Mouse (Mus musculus): ENCODE data around the gene Nus1. TPM values are rescaled to one million over a fixed set of nuclear protein-coding genes. Genes with fewer than 3 reads are reported as not detected.

Nus1 gene
- total RNA-seq, 2 experiments from 2014 or later = 17.4 to 23.7 TPM

DNA sequence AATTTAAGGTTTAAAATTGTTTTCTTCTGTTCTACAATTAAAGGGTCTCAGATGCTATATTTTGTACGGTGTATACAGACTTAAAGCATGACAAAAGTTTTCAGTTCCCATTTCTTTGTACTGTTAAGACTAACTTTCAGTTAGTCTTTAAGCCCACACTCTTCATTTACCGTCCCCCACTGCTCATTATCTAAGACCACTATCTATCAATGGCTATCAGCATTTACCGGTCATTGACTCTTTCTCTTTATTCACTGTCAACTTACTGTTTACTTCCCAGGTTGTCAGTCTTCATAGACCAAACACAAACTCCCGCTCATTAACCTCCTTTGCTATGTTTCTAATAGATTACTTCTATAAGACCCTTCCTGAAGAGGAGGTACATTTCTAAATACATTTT lies 30.2 kb upstream of the Nus1 start:
- TF ChIP-seq CTCF (IDR thresholded peaks at IDR 0.05) = no peak
- no peak overlapping the region for H3K27ac ChIP-seq
- no peak for DNase-seq
- intact Hi-C loops (cut with DNase I) = loop anchor here (5.0 to 10.0 kb wide), 3 partner anchors 170 to 792 kb away; partner anchors contain the start of gene Fam162b
- no peak overlapping the region for H3K4me3 ChIP-seq

DNA sequence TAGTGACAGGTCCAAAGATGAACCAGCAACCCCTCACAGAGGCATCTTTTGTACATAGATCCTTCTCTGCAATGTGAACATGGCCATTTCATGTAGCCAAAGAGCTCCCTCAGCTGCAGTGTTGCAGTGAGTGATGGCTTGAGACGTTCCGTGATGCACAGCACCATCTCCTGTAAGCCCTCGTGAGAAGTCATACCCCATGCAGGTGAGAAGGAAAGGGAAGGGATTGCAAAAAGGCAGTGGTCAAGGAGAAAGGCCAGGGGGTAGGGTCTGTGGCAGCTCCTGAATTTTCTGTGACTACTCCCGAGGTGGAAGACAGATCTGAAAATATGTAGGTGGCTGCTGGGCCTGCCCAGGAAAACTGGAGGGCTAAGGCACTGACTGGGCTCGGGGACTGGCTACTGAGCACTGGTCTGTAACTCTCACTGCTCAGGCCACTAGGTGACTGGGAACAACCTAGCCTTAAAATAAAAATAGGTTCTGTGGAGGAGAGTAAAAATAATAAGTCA lies 28.4 kb upstream of the Nus1 start, which contains the start of gene Nepn:
Gene Nepn (plus strand): TSS at position 51 of the 509 bp plus-strand sequence.
- H3K4me3 ChIP-seq = peak within 1 kb of the TSS; percentile 26
- TF ChIP-seq CTCF (IDR thresholded peaks at IDR 0.05) = no peak
- intact Hi-C loops (cut with DNase I) = loop anchor here (5.0 to 10.0 kb wide), 3 partner anchors 172 to 794 kb away; partner anchors contain the start of gene Fam162b
- peak within 1 kb of the TSS; percentile 80 for H3K27ac ChIP-seq
- DNase-seq = no peak

DNA sequence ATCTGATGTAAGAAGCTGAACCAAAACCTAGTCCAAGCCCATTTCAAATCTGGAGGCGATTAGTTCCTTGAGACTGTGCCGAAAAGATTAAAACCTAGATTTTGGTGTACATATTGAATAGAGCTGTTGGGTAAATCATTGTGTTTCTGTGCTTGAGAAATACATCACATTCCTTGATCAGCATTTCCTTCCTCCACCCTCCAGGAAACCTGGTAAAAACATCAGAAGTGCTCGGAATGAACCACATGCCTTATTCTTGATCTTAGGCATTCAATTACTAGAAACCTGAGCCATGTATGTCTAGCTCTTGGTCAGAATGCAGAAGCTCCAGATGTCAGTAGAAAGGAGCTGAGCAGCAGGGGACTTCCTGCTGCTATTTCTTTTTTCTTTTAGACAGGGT lies 27.9 kb upstream of the Nus1 start:
- H3K4me3 ChIP-seq = peak overlapping the region; percentile 9; the same call in 1 of the 2 replicates

DNA sequence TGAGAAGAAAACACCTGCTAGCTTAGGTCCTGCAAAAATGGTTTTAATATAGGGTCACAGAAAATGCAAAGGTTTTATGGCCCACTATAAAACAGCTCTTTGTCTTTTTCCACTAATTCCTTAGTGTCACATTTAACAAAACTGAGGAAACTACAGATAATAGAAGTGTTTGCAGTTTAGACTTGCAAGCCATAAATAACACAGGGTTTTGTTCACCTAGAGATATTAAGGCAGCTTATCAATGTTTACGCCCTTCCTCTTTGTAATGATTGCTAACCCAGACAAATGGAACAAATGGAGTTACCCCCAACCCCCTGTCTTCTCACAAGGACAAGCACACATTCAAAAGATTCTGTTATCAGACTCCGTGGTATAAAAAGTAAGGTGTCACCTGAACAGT lies 26.1 kb upstream of the Nus1 start:
- intact Hi-C loops (cut with DNase I) = no loop called here
- Histone ChIP-seq H3K4me3 (no peak overlapping the region), H3K27ac (no peak overlapping the region)
- no peak for DNase-seq
- no peak for TF ChIP-seq CTCF (IDR thresholded peaks at IDR 0.05)

More for the DNA sequence above, 27.9 kb upstream of the Nus1 start:
- peak overlapping the region; percentile 80 for H3K27ac ChIP-seq
- intact Hi-C loops (cut with DNase I) = loop anchor here (5.0 to 10.0 kb wide), 3 partner anchors 172 to 795 kb away; partner anchors contain the start of gene Fam162b
- no peak for TF ChIP-seq CTCF (IDR thresholded peaks at IDR 0.05)
- no peak for DNase-seq

DNA sequence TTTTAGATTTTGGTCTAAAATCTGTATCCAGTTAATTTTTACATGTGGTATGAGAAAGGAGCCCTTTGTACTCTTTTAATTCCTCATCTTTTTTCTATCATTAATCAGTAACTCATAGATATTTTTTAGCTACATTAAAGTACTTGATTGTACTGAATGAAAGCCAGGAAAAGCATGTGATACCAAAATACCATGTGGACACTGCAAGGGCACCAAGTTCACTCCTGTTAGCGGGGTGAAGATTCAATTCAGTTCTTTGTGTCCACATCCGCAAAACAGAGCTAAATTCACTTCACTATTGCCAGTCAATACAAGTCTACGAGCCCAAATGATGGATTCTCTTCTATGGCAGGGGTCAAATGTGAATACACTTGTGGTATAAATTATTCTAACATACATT lies 20.7 kb upstream of the Nus1 start:
- intact Hi-C loops (cut with DNase I) = no loop called here
- Histone ChIP-seq H3K27ac (no peak overlapping the region), H3K4me3 (no peak overlapping the region)
- no peak for DNase-seq
- TF ChIP-seq CTCF (IDR thresholded peaks at IDR 0.05) = no peak

DNA sequence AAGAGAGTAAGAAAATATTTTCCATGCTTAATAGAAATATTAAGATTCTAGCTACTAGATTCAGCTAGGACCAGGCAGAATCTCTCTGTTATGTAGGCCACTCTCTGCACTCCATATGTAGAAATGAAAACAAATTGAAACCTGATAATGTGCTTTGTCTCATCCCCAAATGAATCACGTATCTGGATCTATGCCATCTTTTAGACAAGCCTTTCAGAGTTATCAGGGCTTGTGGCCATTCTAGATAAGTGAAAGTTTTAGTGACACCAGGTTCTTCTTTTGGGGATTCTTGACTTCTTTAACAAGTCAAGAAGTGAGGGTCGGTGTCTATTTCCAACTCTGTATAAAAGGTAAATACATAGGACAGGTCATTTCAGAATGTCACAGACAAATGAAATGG lies 18.6 kb upstream of the Nus1 start:
- no peak for TF ChIP-seq CTCF (IDR thresholded peaks at IDR 0.05)
- intact Hi-C loops (cut with DNase I) = no loop called here
- DNase-seq = no peak
- no peak overlapping the region for H3K27ac ChIP-seq
- H3K4me3 ChIP-seq = no peak overlapping the region

DNA sequence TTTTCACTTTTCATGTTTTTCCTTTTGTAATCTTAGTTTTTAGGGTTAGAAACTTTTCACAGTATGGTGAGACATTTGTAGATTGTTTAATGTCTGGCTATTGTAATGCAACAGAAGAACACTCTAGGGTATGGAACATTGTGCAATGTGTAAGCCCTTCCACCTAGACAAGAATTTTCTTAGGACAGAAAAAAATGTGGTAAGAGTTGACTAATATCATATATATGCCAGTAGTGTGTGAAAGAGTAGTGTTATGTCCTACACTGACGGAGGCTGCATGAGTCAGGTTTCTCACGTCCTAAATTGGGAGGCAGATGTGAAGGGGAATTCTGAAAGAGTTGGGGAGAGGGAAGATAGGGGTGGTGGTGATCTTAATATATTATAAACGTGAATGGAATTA lies 17.6 kb upstream of the Nus1 start:
- TF ChIP-seq CTCF (IDR thresholded peaks at IDR 0.05) = no peak
- Histone ChIP-seq H3K27ac (no peak overlapping the region), H3K4me3 (no peak overlapping the region)
- no peak for DNase-seq
- intact Hi-C loops (cut with DNase I) = no loop called here

DNA sequence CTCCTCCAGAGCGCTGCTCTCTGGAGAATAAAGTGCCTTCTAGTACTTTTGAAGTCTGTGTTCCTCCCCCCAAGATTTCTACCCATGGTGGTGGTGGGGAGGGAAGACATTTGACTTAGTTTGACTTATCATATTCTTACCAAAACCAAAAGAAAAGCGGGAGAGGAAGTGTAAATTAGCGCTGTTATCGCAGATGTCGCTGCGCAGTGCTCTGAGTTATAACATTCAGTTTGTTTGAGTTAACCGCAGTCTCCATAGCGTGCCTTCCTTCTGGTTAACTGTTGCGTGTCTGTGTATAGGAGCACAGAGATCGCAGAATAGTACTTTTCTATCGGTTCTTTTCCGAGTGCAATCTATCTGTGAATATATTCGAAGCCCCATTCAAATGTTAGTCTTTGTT lies 12.2 kb upstream of the Nus1 start:
- no peak overlapping the region for H3K27ac ChIP-seq
- intact Hi-C loops (cut with DNase I) = no loop called here

DNA sequence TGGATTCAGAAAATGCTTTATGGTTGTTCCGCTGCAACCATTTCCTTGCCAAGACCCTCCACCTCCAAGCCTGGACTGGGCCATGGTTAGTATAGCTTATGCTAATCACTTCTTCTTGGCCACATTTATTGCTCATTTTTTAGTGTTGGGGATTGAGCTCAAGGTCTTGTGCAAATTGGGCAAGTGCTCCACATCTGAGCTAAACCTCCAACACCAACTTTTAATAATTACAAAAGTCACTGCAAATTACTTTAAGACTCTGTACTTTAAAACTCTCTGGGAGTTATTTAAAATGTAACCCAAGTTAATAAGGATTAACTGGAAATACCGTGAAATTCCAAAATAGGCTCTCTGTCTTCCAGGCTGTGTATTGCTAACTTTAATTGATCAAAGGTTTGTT lies 9.8 kb upstream of the Nus1 start:
- no peak overlapping the region for H3K4me3 ChIP-seq
- DNase-seq = no peak
- no peak for TF ChIP-seq CTCF (IDR thresholded peaks at IDR 0.05)
- intact Hi-C loops (cut with DNase I) = no loop called here
- H3K27ac ChIP-seq = no peak overlapping the region

More for the DNA sequence above, 12.2 kb upstream of the Nus1 start:
- TF ChIP-seq CTCF (IDR thresholded peaks at IDR 0.05) = no peak
- no peak for DNase-seq
- H3K4me3 ChIP-seq = no peak overlapping the region

DNA sequence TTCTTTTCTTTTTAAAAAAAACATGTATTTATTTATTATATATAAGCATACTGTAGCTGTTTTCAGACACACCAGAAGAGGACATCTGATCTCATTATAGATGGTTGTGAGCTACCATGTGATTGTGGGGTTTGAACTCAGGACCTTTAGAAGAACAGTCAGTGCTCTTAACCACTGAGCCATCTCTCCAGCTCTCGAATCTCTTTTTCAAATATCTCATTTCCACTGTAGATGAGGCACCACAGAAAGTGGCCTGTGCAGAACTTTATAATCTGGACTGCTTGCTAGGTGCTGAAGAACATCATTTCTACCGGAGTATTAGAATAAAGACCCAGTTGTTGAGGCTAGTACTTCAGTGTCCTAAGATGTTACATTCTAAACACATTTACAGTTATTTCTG lies 2.3 kb upstream of the Nus1 start:
- no peak for DNase-seq
- no peak for TF ChIP-seq CTCF (IDR thresholded peaks at IDR 0.05)
- H3K27ac ChIP-seq = no peak overlapping the region
- intact Hi-C loops (cut with DNase I) = loop anchor here (10.0 kb wide), 1 partner anchor 180 kb away; the partner anchor contains the start of gene Dcbld1
- H3K4me3 ChIP-seq = no peak overlapping the region

DNA sequence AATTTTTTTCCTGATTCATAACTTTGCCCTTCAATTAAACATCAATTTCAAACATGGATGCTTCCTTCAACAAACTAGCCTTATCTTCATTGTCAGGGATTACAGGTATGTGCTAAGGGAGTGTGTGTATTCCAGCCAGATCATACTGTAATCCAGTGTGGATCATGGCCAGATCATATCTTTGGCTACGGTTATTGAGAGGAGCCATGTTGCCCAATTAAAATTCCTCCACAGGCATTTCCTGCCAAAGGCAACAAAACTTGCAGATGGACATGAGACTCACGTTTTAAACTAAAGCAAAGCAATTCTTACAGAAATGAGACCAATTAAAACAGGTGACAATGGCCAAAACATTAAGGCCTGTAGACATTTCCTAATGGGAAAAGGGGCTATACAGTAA lies 889 bp upstream of the Nus1 start:
- intact Hi-C loops (cut with DNase I) = loop anchor here (2.0 to 10.0 kb wide), 2 partner anchors 34 to 182 kb away; partner anchors contain the start of genes Dcbld1 and Gopc
- Histone ChIP-seq H3K27ac (peak overlapping the region; percentile 100), H3K4me3 (peak overlapping the region; percentile 99)
- no peak for DNase-seq
- TF ChIP-seq CTCF (IDR thresholded peaks at IDR 0.05) = no peak

DNA sequence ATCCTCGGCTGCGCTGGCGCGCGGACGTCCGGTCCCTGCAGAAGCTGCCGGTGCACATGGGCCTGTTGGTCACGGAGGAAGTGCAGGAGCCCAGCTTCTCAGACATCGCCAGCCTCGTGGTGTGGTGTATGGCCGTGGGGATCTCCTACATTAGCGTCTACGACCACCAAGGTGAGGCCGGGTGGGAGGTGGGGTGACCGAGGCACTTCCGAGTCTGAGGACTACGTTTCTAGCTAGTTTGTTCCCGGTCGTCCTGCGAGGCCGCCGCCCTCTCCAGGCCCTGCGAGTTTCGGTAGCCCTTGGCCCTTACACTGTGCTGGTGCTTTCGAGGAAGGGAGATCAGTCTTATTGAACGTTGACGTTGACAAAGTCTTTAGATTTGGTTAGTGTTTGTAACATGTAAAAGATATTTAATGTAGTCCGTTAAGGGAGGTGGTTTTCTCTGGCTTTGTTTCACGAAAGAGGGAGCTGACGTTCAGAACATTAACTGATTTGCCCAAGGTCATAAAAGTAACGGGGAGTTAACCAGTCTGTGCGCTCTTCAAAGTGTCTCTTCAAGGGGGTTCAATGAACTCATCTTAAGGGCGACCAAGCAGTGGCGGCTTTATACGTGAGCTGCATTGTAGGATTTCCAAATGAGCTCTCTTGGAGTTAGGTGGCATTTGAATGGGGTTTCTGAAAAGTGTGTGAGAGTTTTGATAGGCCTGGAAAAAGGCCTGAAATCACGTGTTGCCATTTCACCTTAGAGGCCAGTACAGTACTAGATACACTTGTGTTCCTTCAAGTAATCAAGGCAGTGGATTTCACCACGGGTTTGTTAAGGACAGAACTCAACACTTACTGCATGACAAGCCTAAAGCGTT lies 882 bp downstream of the Nus1 start:
- intact Hi-C loops (cut with DNase I) = loop anchor here (2.0 to 10.0 kb wide), 2 partner anchors 35 to 183 kb away; partner anchors contain the start of genes Dcbld1 and Gopc

DNA sequence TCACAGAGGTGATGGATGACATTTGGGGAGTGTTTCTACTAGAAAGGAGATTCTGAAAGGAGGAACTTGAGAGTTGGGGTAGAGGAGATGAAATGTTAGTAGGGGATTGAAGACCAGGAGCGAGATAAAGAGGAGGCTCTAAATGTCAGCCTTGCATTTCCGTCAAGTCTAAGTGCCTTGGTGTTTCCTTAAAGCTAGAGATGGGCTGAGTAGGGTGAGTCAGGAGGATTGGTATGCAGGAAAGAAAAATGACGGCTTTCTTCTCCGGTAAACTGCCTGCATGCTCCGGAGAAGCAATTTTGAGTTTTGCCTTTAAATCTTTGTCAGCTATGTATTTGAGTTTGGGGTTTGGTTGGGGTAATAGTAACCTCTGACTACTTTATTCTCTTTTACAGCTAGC lies 1.6 kb downstream of the Nus1 start:
- Histone ChIP-seq H3K4me3 (peak overlapping the region; percentile 99), H3K27ac (peak overlapping the region; percentile 100)
- TF ChIP-seq CTCF (IDR thresholded peaks at IDR 0.05) = no peak
- intact Hi-C loops (cut with DNase I) = loop anchor here (10.0 kb wide), 1 partner anchor 184 kb away; the partner anchor contains the start of gene Dcbld1
- DNase-seq = no peak

More for the DNA sequence above, 882 bp downstream of the Nus1 start:
- no peak for TF ChIP-seq CTCF (IDR thresholded peaks at IDR 0.05)
- Histone ChIP-seq H3K27ac (peak overlapping the region; percentile 100), H3K4me3 (peak overlapping the region; percentile 99)
- no peak for DNase-seq
